Mouse (Mus musculus): ENCODE results near the gene Gatad2b. TPM values are rescaled to one million over a fixed set of nuclear protein-coding genes. Genes with fewer than 3 reads are reported as not detected.

The Gatad2b gene
- total and polyA plus RNA-seq, 3 experiments = 8.4 to 22.6 (median 8.9) TPM

- no peaks in the 10 kb centered on the region for H3K9me3 ChIP-seq (replicated peaks; ENCODE audit: low read length)
- H3K27ac ChIP-seq (ENCODE audit: insufficient read depth, low read depth) = no peak overlapping the region
- H3K9ac ChIP-seq (ENCODE audit: insufficient read depth, low read depth) = peak overlapping the region; percentile 98
- TF ChIP-seq NRF1 (IDR thresholded peaks at IDR 0.05; ENCODE audit: low read depth, low read length) (no peak), POLR2A (IDR thresholded peaks at IDR 0.05; ENCODE audit: low read depth, low read length) (no peak), ZKSCAN1 (IDR thresholded peaks at IDR 0.05; ENCODE audit: borderline replicate concordance, low read depth, low read length) (no peak), USF1 (IDR thresholded peaks at IDR 0.05; ENCODE audit: low read depth, low read length) (no peak), SMC3 (IDR thresholded peaks at IDR 0.05; ENCODE audit: low read depth, low read length) (no peak)
- no peaks in the 10 kb centered on the region for H3K27me3 ChIP-seq (replicated peaks)
- peaks cover 62% of the 10 kb centered on the region for H3K79me2 ChIP-seq (replicated peaks; ENCODE audit: control insufficient read depth, extremely low read depth, insufficient read depth, poor library complexity, severe bottlenecking)
- peak overlapping the region; percentile 88 for H3K4me2 ChIP-seq (ENCODE audit: insufficient read depth, low read depth, poor library complexity, severe bottlenecking)
- H3K4me1 ChIP-seq (ENCODE audit: control insufficient read depth in 1 of 2, insufficient read depth in 2 of 2) = peaks cover 6 to 38% of the 10 kb centered on the region in 2 experiments; a peak in 3 of 4 replicates
- peaks cover 2 to 15% of the 10 kb centered on the region in 2 experiments for H3K36me3 ChIP-seq (replicated peaks in 1 of 2; ENCODE audit: control insufficient read depth in 1 of 2, insufficient read depth in 1 of 2, low read length in 1 of 2)
- DNase-seq (ENCODE audit: extremely low read depth) = no peak
- H3K4me3 ChIP-seq (replicated peaks in 1 of 3; ENCODE audit: low read depth in 2 of 3, low read length in 2 of 3, poor library complexity in 1 of 3) = peak overlapping the region; percentile 85 to 98 (median 94)
- dilution Hi-C loops (cut with MboI; ENCODE audit: extremely low pct_ligation_motif_present, extremely low pct_unique_long_range_greater_than_20kb, low sequenced_read_pairs) = no loop called here
- in situ Hi-C loops (cut with MboI; ENCODE audit: low pct_ligation_motif_present, low pct_unique_long_range_greater_than_20kb, low sequenced_read_pairs) = loop anchor here (10.0 kb wide), 1 partner anchor 80 kb away; no protein-coding TSS in a partner anchor
Observed at GRCm38 (mm10) chr3:90294651-90295050, 1.7 kb downstream of the Gatad2b start.

- dilution Hi-C loops (cut with MboI; ENCODE audit: extremely low pct_ligation_motif_present, extremely low pct_unique_long_range_greater_than_20kb, low sequenced_read_pairs) (no loop called here), in situ Hi-C loops (cut with MboI; ENCODE audit: low pct_ligation_motif_present, low pct_unique_long_range_greater_than_20kb, low sequenced_read_pairs) (no loop called here)
Observed at GRCm38 (mm10) chr3:90305801-90306200, 12.8 kb downstream of the Gatad2b start.

GRCm38 (mm10) chr3:90309589-90309988 lies 16.6 kb downstream of the Gatad2b start:
- TF ChIP-seq HCFC1 (IDR thresholded peaks at IDR 0.05; ENCODE audit: low read depth, low read length) (no peak), ELF1 (IDR thresholded peaks at IDR 0.05; ENCODE audit: low read depth, low read length) (no peak), POLR2A (IDR thresholded peaks at IDR 0.05; ENCODE audit: low read depth, low read length) (no peak), IRF4 (IDR thresholded peaks at IDR 0.05; ENCODE audit: low read depth, low read length) (no peak), BHLHE40 (IDR thresholded peaks at IDR 0.05; ENCODE audit: low read depth, low read length) (no peak), ETS1 (conservative IDR thresholded peaks at IDR 0.05; ENCODE audit: low read depth, low read length) (no peak), ZC3H11A (IDR thresholded peaks at IDR 0.05; ENCODE audit: low read depth, low read length) (no peak), TCF12 (IDR thresholded peaks at IDR 0.05; ENCODE audit: low read depth, low read length) (no peak), MAZ (IDR thresholded peaks at IDR 0.05; ENCODE audit: low read depth, low read length) (no peak), PAX5 (IDR thresholded peaks at IDR 0.05; ENCODE audit: low read length) (no peak), USF1 (IDR thresholded peaks at IDR 0.05; ENCODE audit: low read depth, low read length) (no peak), E2F4 (IDR thresholded peaks at IDR 0.05; ENCODE audit: insufficient replicate concordance, low read depth, low read length) (no peak), CHD2 (IDR thresholded peaks at IDR 0.05; ENCODE audit: low read length) (no peak)
- Histone ChIP-seq H3K27me3 (replicated peaks) (no peaks in the 10 kb centered on the region), H3K36me3 (replicated peaks in 1 of 2; ENCODE audit: control insufficient read depth in 1 of 2, insufficient read depth in 1 of 2, low read length in 1 of 2) (peaks cover 4 to 32% of the 10 kb centered on the region in 2 experiments), H3K9me3 (replicated peaks; ENCODE audit: low read length) (no peaks in the 10 kb centered on the region), H3K4me3 (replicated peaks in 1 of 3; ENCODE audit: low read depth in 2 of 3, low read length in 2 of 3, poor library complexity in 1 of 3) (no peak overlapping the region), H3K4me1 (ENCODE audit: control insufficient read depth in 1 of 2, insufficient read depth in 2 of 2) (peaks cover 0 to 23% of the 10 kb centered on the region in 2 experiments; a peak in 2 of 4 replicates), H3K9ac (ENCODE audit: insufficient read depth, low read depth) (no peak overlapping the region), H3K4me2 (ENCODE audit: insufficient read depth, low read depth, poor library complexity, severe bottlenecking) (no peak overlapping the region), H3K27ac (ENCODE audit: insufficient read depth, low read depth) (no peak overlapping the region), H3K79me2 (replicated peaks; ENCODE audit: control insufficient read depth, extremely low read depth, insufficient read depth, poor library complexity, severe bottlenecking) (peaks cover 78% of the 10 kb centered on the region)
- dilution Hi-C loops (cut with MboI; ENCODE audit: extremely low pct_ligation_motif_present, extremely low pct_unique_long_range_greater_than_20kb, low sequenced_read_pairs) (no loop called here), in situ Hi-C loops (cut with MboI; ENCODE audit: low pct_ligation_motif_present, low pct_unique_long_range_greater_than_20kb, low sequenced_read_pairs) (no loop called here)
- no peak for DNase-seq (ENCODE audit: extremely low read depth)

More at GRCm38 (mm10) chr3:90305801-90306200, 12.8 kb downstream of the Gatad2b start:
- H3K79me2 ChIP-seq (replicated peaks; ENCODE audit: control insufficient read depth, extremely low read depth, insufficient read depth, poor library complexity, severe bottlenecking) = peaks cover 74% of the 10 kb centered on the region
- H3K4me2 ChIP-seq (ENCODE audit: insufficient read depth, low read depth, poor library complexity, severe bottlenecking) = no peak overlapping the region
- H3K4me1 ChIP-seq (ENCODE audit: control insufficient read depth in 1 of 2, insufficient read depth in 2 of 2) = peaks cover 0 to 21% of the 10 kb centered on the region in 2 experiments; a peak in 2 of 4 replicates
- H3K9me3 ChIP-seq (replicated peaks; ENCODE audit: low read length) = no peaks in the 10 kb centered on the region
- H3K9ac ChIP-seq (ENCODE audit: insufficient read depth, low read depth) = no peak overlapping the region
- H3K27ac ChIP-seq (ENCODE audit: insufficient read depth, low read depth) = no peak overlapping the region
- no peak for DNase-seq (ENCODE audit: extremely low read depth)
- peaks cover 6 to 31% of the 10 kb centered on the region in 2 experiments for H3K36me3 ChIP-seq (replicated peaks in 1 of 2; ENCODE audit: control insufficient read depth in 1 of 2, insufficient read depth in 1 of 2, low read length in 1 of 2)
- TF ChIP-seq MAX (IDR thresholded peaks at IDR 0.05; ENCODE audit: low read length) = no peak
- no peak for TF ChIP-seq USF1 (IDR thresholded peaks at IDR 0.05; ENCODE audit: low read depth, low read length)
- no peak for TF ChIP-seq PAX5 (IDR thresholded peaks at IDR 0.05; ENCODE audit: low read length)
- no peak for TF ChIP-seq POLR2AphosphoS2 (IDR thresholded peaks at IDR 0.05; ENCODE audit: low read depth, low read length)
- no peak for TF ChIP-seq ZNF384 (IDR thresholded peaks at IDR 0.05; ENCODE audit: low read depth, low read length)
- TF ChIP-seq GABPA (IDR thresholded peaks at IDR 0.05; ENCODE audit: insufficient replicate concordance, low read depth, low read length) = no peak
- TF ChIP-seq KAT2A (IDR thresholded peaks at IDR 0.05; ENCODE audit: insufficient replicate concordance, low read length) = no peak
- TF ChIP-seq IRF4 (IDR thresholded peaks at IDR 0.05; ENCODE audit: low read depth, low read length) = no peak
- H3K4me3 ChIP-seq (replicated peaks in 1 of 3; ENCODE audit: low read depth in 2 of 3, low read length in 2 of 3, poor library complexity in 1 of 3) = no peak overlapping the region
- H3K27me3 ChIP-seq (replicated peaks) = no peaks in the 10 kb centered on the region
